Comparison of ENCODE assay signal across 8 mouse cellular contexts in the genomic region with DNA sequence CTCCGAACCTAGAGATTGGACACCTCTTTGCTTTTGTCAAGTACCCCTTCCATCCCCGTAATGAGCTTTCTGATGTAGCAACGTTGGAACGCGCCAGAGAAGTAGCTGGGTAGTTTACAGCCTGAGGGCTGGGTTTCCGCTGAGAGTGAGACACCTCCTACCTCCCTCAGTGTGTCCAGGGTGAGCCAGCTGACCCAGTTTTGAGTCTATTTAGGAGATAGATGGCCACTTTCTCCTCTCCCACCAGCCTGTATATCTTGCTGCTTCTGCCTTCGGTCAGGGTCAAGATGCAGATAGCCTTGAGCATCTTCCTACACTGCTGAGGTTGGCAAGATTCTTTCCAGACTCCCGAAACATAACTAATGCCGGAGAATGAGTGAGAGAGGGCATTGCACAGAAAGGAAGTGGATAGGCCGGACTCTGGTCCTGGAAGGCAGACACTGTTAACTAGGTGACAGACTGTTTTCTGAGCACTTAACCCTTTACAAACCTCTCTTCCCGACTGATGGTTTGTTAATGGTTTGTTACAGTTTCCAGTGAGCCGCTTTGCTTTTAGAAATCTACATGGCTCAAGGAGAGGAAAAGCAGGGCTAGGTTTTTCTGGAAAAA.
DNase-seq lines count a peak whose midpoint lies in the region; ATAC-seq lines count a peak whose summit lies in the region.

No protein-coding gene starts in this region.

- peak; percentile 56; the same call in 1 of the 2 replicates for ATAC-seq in cerebellum, adult (ENCODE audit: insufficient number of reproducible peaks, low FRiP score, low TSS enrichment)
- no peak for ATAC-seq in granulocyte monocyte progenitor cell, adult 5-6 weeks (replicated peaks; ENCODE audit: poor library complexity, severe bottlenecking)

- no peak for DNase-seq in cerebellum, postnatal 36 days
- peak; percentile 55 for DNase-seq in ovary, adult 18-20 months (ENCODE audit: low spot score)
- DNase-seq in ovary, postnatal 10 days (ENCODE audit: low spot score), result no peak
- DNase-seq in kidney, postnatal 14 days, result peak; percentile 26
- DNase-seq in testis, postnatal 14 days (ENCODE audit: low spot score), result peak; percentile 35
- no peak for DNase-seq in spleen, postnatal 36 days (ENCODE audit: low spot score in 2 of 2)

Comparison
In these comparisons a context has a peak if more than half of its experiments do, and no peak if none do; other contexts are left out.
1. DNase-seq: peak in ovary, adult 18-20 months (single experiment), kidney, postnatal 14 days (single experiment) and testis, postnatal 14 days (single experiment); none in cerebellum, postnatal 36 days (0 of 2), ovary, postnatal 10 days (single experiment) and spleen, postnatal 36 days (0 of 2).